Mouse (Mus musculus) heart, adult 2 months (tissue): ENCODE results near the gene Tpd52l2. TPM values are rescaled to one million over a fixed set of nuclear protein-coding genes. Genes with fewer than 3 reads are reported as not detected.

Source experiments
- DNase-seq, 2 experiments: peaks; one replicate each; pipeline ENCODE4 v3.0.0; 2021
- H3K27ac ChIP-seq: fragments of 200-600 bp; 2 replicates; pipeline ENCODE4 v1.8.1; 2022
- H3K27me3 ChIP-seq: fragments of 200-500 bp; 2 replicates; pipeline ENCODE4 v1.6.1; 2012; ENCODE audit warnings: mild to moderate bottlenecking, low read length, inconsistent platforms, mixed read lengths; ENCODE audit not compliant: control insufficient read depth, insufficient read depth
- H3K36me3 ChIP-seq: fragments of 200-500 bp; 2 replicates; pipeline ENCODE4 v1.6.1; 2012; ENCODE audit warnings: low read length, inconsistent platforms; ENCODE audit not compliant: control insufficient read depth, insufficient read depth
- H3K4me1 ChIP-seq: fragments of 200-500 bp; 2 replicates; pipeline ENCODE4 v1.6.1; 2011; ENCODE audit warnings: low read length; ENCODE audit not compliant: control insufficient read depth, insufficient read depth
- H3K4me3 ChIP-seq: fragments of 200-600 bp; 2 replicates; pipeline ENCODE4 v1.8.1; 2022
- H3K79me2 ChIP-seq: fragments of 200-500 bp; replicated peaks from 2 replicates; pipeline ENCODE4 v1.6.1; 2012; ENCODE audit warnings: mild to moderate bottlenecking, inconsistent platforms, low read length, moderate library complexity, mixed read lengths; ENCODE audit not compliant: control insufficient read depth, insufficient read depth
- H3K9ac ChIP-seq: fragments of 200-500 bp; 2 replicates; pipeline ENCODE4 v1.6.1; 2012; ENCODE audit warnings: low read depth, mild to moderate bottlenecking, control low read depth, inconsistent platforms, low read length, mixed read lengths
- CTCF ChIP-seq: fragments of 200-600 bp; IDR thresholded peaks from 2 replicates; pipeline ENCODE4 v1.8.1; 2022; ENCODE audit warnings: antibody characterized with exemption, mild to moderate bottlenecking, moderate library complexity
- EP300 ChIP-seq: fragments of 200-500 bp; IDR thresholded peaks from 2 replicates; pipeline ENCODE4 v1.6.1; 2011; ENCODE audit warnings: low read depth, low read length, control low read depth; ENCODE audit not compliant: insufficient read depth
- POLR2A ChIP-seq: fragments of 200-500 bp; IDR thresholded peaks from 2 replicates; pipeline ENCODE4 v1.6.1; 2011; ENCODE audit warnings: mild to moderate bottlenecking, low read depth, low read length, control low read depth; ENCODE audit not compliant: insufficient read depth
- whole genome bisulfite sequencing: fragments of 180-500 bp; shearing (Covaris S2); methylation state at CpG from one replicate; pipeline ENCODE4 v1.1.7; 2018; 5-methylcytosine and 5-hydroxymethylcytosine counted together
- intact Hi-C: fragments of 180-260 bp; cut with DNase I; formaldehyde crosslinking; loops from one replicate; pipeline ENCODE4 v1.15.1; 2025
- polyA plus RNA-seq: library from polyadenylated mRNA; depleted of rRNA; stranded (reverse); fragments of >200 nt; gene quantifications from 2 replicates; pipeline ENCODE4 v1.2.3, GENCODE M21; 2012
- total RNA-seq, 2 experiments: library from RNA; stranded (reverse); gene quantifications; 2 replicates each; pipeline ENCODE4 v1.2.3; 2021

Tpd52l2 gene
- total and polyA plus RNA-seq, 3 experiments: 56.8 to 61.1 (median 58.7) TPM

GRCm38 (mm10) chr2:181458411-181459152 is 38.4 kb upstream of the Tpd52l2 start:
- intact Hi-C loops: loop anchor here (1.0 to 2.0 kb wide), 3 partner anchors 25 to 60 kb away; partner anchors contain the start of gene Tpd52l2
- Histone ChIP-seq H3K4me3 (peak overlapping the region; percentile 97), H3K79me2 (peaks cover 3% of the 10 kb centered on the region), H3K9ac (peak overlapping the region; percentile 92), H3K27me3 (no peaks in the 10 kb centered on the region), H3K27ac (peak overlapping the region; percentile 97), H3K4me1 (peaks cover 10% of the 10 kb centered on the region), H3K36me3 (peaks cover 3% of the 10 kb centered on the region; the same call in 1 of the 2 replicates)
- no peak for TF ChIP-seq EP300
- TF ChIP-seq CTCF: peak; percentile 25; the same call in 1 of the 2 replicates
- TF ChIP-seq POLR2A: no peak
- under 1% methylated on average over 72 of the region's 72 CpGs for WGBS
- peak; percentile 71 to 79 for DNase-seq

- peaks cover 3% of the 10 kb centered on the region; the same call in 1 of the 2 replicates for H3K36me3 ChIP-seq
- H3K27me3 ChIP-seq: no peaks in the 10 kb centered on the region
- 1% methylated on average over 80 of the region's 83 CpGs for WGBS
- H3K79me2 ChIP-seq: peaks cover 3% of the 10 kb centered on the region
- intact Hi-C loops: loop anchor here (2.0 kb wide), 2 partner anchors 38 to 60 kb away; partner anchors contain the start of gene Tpd52l2
- peak; percentile 94 to 95 for DNase-seq
- H3K4me1 ChIP-seq: peaks cover 10% of the 10 kb centered on the region
- H3K4me3 ChIP-seq: peak within 1 kb of the TSS; percentile 97
- TF ChIP-seq EP300 (no peak), POLR2A (no peak; the same call in 1 of the 2 replicates), CTCF (no peak)
- H3K27ac ChIP-seq: peak within 1 kb of the TSS; percentile 97
- peak within 1 kb of the TSS; percentile 97 for H3K9ac ChIP-seq
These were observed 37.7 kb upstream of the Tpd52l2 start, which contains the start of gene Zbtb46 for GRCm38 (mm10) chr2:181459153-181459672. TSS of gene Zbtb46 (minus strand) at chr2:181459426.

GRCm38 (mm10) chr2:181459673-181460621 is 37.0 kb upstream of the Tpd52l2 start:
- Histone ChIP-seq H3K79me2 (peaks cover 3% of the 10 kb centered on the region), H3K36me3 (peaks cover 3% of the 10 kb centered on the region; the same call in 1 of the 2 replicates), H3K27ac (peak overlapping the region; percentile 96), H3K9ac (peak overlapping the region; percentile 97), H3K4me1 (peaks cover 9% of the 10 kb centered on the region), H3K4me3 (peak overlapping the region; percentile 89), H3K27me3 (no peaks in the 10 kb centered on the region)
- intact Hi-C loops: loop anchor here (2.0 kb wide), 2 partner anchors 37 to 59 kb away; partner anchors contain the start of gene Tpd52l2
- peak; percentile 60 for TF ChIP-seq POLR2A
- TF ChIP-seq EP300: no peak
- TF ChIP-seq CTCF: peak; percentile 40
- peak; percentile 75 to 85 for DNase-seq
- WGBS: 3% methylated on average over 69 of the region's 71 CpGs

- H3K4me1 ChIP-seq: peaks cover 9% of the 10 kb centered on the region
- H3K79me2 ChIP-seq: peaks cover 2% of the 10 kb centered on the region; the same call in 1 of the 2 replicates
- no peaks in the 10 kb centered on the region for H3K36me3 ChIP-seq
- TF ChIP-seq CTCF (no peak), EP300 (no peak), POLR2A (no peak)
- H3K4me3 ChIP-seq: no peak overlapping the region
- no peak overlapping the region for H3K9ac ChIP-seq
- H3K27me3 ChIP-seq: no peaks in the 10 kb centered on the region
- intact Hi-C loops: no loop called here
- DNase-seq: no peak
- H3K27ac ChIP-seq: no peak overlapping the region
- WGBS: 77% methylated on average over 1 of the region's 1 CpGs
These were observed 35.3 kb upstream of the Tpd52l2 start for GRCm38 (mm10) chr2:181461536-181462100.

- DNase-seq: no peak
- intact Hi-C loops: no loop called here
- Histone ChIP-seq H3K4me3 (no peak overlapping the region), H3K79me2 (no peaks in the 10 kb centered on the region), H3K9ac (no peak overlapping the region), H3K4me1 (peaks cover 9% of the 10 kb centered on the region), H3K27ac (no peak overlapping the region; the same call in 1 of the 2 replicates), H3K36me3 (no peaks in the 10 kb centered on the region), H3K27me3 (no peaks in the 10 kb centered on the region)
- 88% methylated on average over 1 of the region's 1 CpGs for WGBS
- TF ChIP-seq POLR2A (no peak), CTCF (no peak), EP300 (no peak)
These were observed 34.3 kb upstream of the Tpd52l2 start for GRCm38 (mm10) chr2:181462604-181463003.
